Mouse (Mus musculus) G1E (cell line): ENCODE measurements around the gene Slc25a12. TPM values are rescaled to one million over a fixed set of nuclear protein-coding genes. Genes with fewer than 3 reads are reported as not detected.

Experiments
- ATAC-seq: 2 replicates; pipeline ENCODE4 v1.8.0; 2016; ENCODE audit warnings: mild to moderate bottlenecking; ENCODE audit not compliant: insufficient number of reproducible peaks, poor library complexity, low FRiP score, severe bottlenecking; ENCODE audit errors: extremely low read depth
- DNase-seq: peaks from one replicate; pipeline ENCODE4 v3.0.0; 2012; ENCODE audit warnings: low spot score
- H3K27me3 ChIP-seq: 2 replicates; pipeline ENCODE4 v1.6.1; 2012; ENCODE audit warnings: mild to moderate bottlenecking, low read length, inconsistent platforms; ENCODE audit not compliant: insufficient read depth
- H3K36me3 ChIP-seq: replicated peaks from 2 replicates; pipeline ENCODE3; 2012; ENCODE audit warnings: mild to moderate bottlenecking, inconsistent platforms
- H3K4me1 ChIP-seq: 2 replicates; pipeline ENCODE4 v1.6.1; 2012; ENCODE audit warnings: low read depth, low read length, inconsistent platforms, mixed read lengths; ENCODE audit not compliant: insufficient read depth
- H3K4me3 ChIP-seq: 2 replicates; pipeline ENCODE4 v1.5.1; 2012; ENCODE audit warnings: low read depth, mild to moderate bottlenecking, inconsistent platforms, low read length, moderate library complexity, mixed read lengths
- H3K9me3 ChIP-seq: replicated peaks from 2 replicates; pipeline ENCODE4 v1.6.1; 2012; ENCODE audit warnings: inconsistent platforms
- CTCF ChIP-seq: IDR thresholded peaks from 2 replicates; pipeline ENCODE4 v1.5.1; 2012; ENCODE audit warnings: low read depth, low read length, inconsistent platforms, mixed read lengths
- GATA1 ChIP-seq: IDR thresholded peaks from 2 replicates; pipeline ENCODE4 v1.6.1; 2012; ENCODE audit warnings: borderline replicate concordance, low read length, inconsistent platforms, mixed read lengths
- GATA2 ChIP-seq: IDR thresholded peaks from 2 replicates; pipeline ENCODE4 v1.6.1; 2012; ENCODE audit warnings: low read depth, low read length, inconsistent platforms, borderline replicate concordance
- POLR2AphosphoS5 ChIP-seq: IDR thresholded peaks from 2 replicates; pipeline ENCODE4 v1.6.1; 2012; ENCODE audit warnings: low read depth, low read length, inconsistent platforms; ENCODE audit not compliant: insufficient replicate concordance
- TAL1 ChIP-seq: conservative IDR thresholded peaks from 2 replicates; pipeline ENCODE4 v1.6.1; 2012; ENCODE audit warnings: low read depth, low read length, inconsistent platforms, mixed read lengths
- polyA plus RNA-seq: library from polyadenylated mRNA; stranded (reverse); fragments of >175 nt; gene quantifications from 2 replicates; pipeline ENCODE4 v1.2.3, GENCODE M21; 2012
- total RNA-seq, 2 experiments: library from RNA; stranded (forward) in 1 of 2; stranded (reverse) in 1 of 2; fragments of 200-1000 nt in 1 of 2; fragments of >200 nt in 1 of 2; fragmentation: Nextera tagmentation in 1 of 2; gene quantifications; 2 replicates each; pipeline ENCODE4 v1.2.3; 2014 to 2017

The Slc25a12 gene
- total and polyA plus RNA-seq, 3 experiments, result 12.2 to 51.6 (median 39.3) TPM

DNA sequence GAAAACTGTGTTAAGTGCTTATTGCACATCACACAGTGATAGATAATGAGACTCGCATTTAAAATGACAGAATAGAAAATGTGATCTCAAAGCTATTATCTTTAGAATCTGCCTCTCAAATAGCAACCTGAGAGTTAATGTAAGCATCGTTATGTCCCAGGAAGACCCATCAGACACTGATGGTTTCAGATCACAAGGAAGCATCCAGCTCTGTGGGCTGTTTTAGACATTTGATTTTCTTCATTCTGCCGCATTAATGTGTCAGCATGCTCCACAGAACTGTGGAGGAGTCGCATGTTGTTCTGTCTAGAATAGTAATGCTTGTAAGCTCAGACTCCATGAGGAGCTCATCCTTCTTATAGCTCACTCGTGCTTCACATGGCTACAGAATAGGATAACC, 121.5 kb downstream of the Slc25a12 start:
- H3K4me1 ChIP-seq, result peaks cover 8% of the 10 kb centered on the region
- H3K36me3 ChIP-seq, result peaks cover 56% of the 10 kb centered on the region
- no peaks in the 10 kb centered on the region for H3K9me3 ChIP-seq
- TF ChIP-seq GATA2 (no peak), GATA1 (no peak)
- H3K27me3 ChIP-seq, result no peaks in the 10 kb centered on the region
- DNase-seq (no peak), ATAC-seq (no peak)
- H3K4me3 ChIP-seq, result no peak overlapping the region

DNA sequence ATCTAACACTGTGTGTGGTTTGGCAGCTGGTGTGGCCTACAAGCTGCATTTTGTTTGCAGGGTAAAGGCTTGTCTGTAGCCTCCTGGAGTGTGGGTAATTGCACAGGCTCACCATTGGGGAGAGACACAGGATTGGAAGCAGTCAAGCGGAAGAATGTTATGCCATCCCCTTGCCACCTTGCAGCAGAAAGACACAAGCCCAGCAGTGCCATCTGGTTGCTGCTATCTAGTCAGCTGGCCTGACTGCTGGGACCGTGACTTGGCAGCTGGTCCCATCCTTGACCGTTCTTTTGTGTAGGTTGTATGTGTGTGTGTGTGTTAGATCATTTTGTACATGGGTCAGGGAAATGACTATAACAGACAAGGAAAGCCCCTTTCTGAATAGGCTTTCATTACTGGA, 122.1 kb downstream of the Slc25a12 start:
- no peak for DNase-seq
- no peaks in the 10 kb centered on the region for H3K27me3 ChIP-seq
- H3K36me3 ChIP-seq, result peaks cover 50% of the 10 kb centered on the region
- no peaks in the 10 kb centered on the region for H3K9me3 ChIP-seq
- TF ChIP-seq GATA1 (no peak), POLR2AphosphoS5 (no peak), CTCF (no peak), TAL1 (no peak), GATA2 (no peak)
- no peak for ATAC-seq
- H3K4me3 ChIP-seq, result no peak overlapping the region
- H3K4me1 ChIP-seq, result peaks cover 8% of the 10 kb centered on the region

DNA sequence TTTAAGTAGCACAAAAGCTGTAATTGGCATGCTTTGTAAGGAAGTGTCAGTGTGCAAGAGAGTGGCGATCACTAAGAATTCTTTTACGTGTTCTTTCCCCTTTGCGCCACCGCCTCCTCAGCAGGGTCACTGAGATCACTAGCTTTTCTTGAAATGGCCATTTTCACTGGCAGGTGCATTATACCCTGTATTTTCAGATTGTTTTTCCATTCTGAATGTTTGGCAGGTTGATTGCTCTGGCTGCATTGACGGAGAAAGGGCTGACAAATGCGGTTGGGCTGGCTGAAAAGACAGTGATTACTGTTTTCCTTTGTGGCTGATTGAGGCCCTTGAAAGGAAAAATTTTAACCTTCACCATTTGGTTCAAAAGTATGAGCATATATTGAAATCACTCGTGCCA, 122.7 kb downstream of the Slc25a12 start:
- no peak for ATAC-seq
- Histone ChIP-seq H3K4me1 (peaks cover 8% of the 10 kb centered on the region), H3K9me3 (no peaks in the 10 kb centered on the region), H3K36me3 (peaks cover 48% of the 10 kb centered on the region), H3K4me3 (no peak overlapping the region), H3K27me3 (no peaks in the 10 kb centered on the region)
- TF ChIP-seq CTCF (no peak), GATA1 (no peak), POLR2AphosphoS5 (no peak), TAL1 (no peak), GATA2 (no peak)
- DNase-seq, result no peak

DNA sequence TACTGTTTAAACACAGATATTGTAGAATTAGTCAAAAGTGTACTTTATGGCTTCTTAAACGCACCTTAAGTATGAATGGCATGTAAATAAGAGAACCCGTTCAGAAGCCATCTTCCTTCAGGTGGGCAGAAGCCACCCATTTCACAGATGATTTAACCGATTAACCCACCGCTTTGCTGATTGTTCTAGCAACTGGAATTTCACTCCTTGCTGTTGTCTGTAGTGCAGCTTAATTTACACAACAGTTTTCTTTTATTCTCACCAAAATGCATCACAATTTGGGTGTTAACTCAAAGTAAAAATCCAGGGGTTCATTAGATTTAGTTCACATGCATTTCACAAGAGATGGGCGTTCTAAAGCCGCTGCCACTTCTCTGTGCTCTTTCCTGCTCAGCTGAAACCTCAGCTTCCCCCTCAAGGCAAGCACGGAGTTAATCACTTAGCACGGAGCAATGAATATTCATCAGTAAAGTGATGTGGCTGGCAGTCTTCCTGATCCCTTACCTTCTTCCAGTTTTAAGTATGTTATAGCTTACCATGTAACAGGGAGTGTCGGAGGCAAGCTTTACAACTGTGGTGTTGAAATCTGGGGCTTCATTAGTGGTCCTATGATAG, 124.4 kb downstream of the Slc25a12 start:
- Histone ChIP-seq H3K4me1 (peaks cover 5% of the 10 kb centered on the region), H3K27me3 (no peaks in the 10 kb centered on the region), H3K36me3 (peaks cover 49% of the 10 kb centered on the region), H3K4me3 (no peak overlapping the region), H3K9me3 (no peaks in the 10 kb centered on the region)
- no peak for DNase-seq
- ATAC-seq, result no peak
- no peak for TF ChIP-seq TAL1
- no peak for TF ChIP-seq GATA2
- no peak for TF ChIP-seq GATA1
- no peak for TF ChIP-seq CTCF

DNA sequence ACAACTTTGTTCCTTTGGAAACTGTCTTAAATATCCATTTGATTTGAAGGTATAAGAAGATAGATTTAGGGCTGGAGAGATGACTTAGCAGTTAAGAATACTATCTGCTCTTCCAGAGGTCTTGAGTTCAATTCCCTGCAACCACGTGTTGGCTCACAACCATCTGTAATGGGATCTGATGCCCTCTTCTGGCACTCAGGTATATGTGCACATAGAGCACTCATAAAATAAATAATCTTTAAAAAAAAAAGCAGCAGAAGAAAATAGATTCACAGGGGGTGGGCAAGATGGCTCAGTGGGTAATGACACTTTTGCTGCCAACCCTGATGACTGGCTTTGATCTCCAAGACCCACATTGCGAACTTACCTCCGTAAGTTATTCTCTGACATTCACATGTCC, 125.4 kb downstream of the Slc25a12 start:
- Histone ChIP-seq H3K4me3 (no peak overlapping the region), H3K4me1 (no peaks in the 10 kb centered on the region), H3K9me3 (no peaks in the 10 kb centered on the region), H3K36me3 (peaks cover 51% of the 10 kb centered on the region), H3K27me3 (no peaks in the 10 kb centered on the region)
- DNase-seq (no peak), ATAC-seq (no peak)
- no peak for TF ChIP-seq GATA2
- no peak for TF ChIP-seq CTCF
- no peak for TF ChIP-seq TAL1
- no peak for TF ChIP-seq POLR2AphosphoS5
- TF ChIP-seq GATA1, result no peak

DNA sequence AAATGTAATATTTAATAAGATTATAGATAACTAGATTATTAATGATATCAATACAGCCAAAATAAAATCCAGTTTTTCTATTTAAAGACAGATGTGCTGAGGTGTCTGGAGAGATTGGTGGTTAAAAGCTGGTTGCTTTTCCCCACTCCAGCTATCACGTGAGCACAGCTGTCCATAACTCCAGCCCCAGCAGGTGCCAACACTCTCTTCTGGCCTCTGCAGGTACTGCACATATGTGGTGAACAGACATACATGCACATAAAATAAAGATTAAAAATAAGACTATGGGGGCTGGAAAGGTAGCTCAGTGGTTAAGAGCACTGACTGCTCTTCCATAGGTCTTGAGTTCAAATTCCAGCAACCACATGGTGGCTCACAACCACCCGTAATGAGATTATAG, 126.0 kb downstream of the Slc25a12 start:
- peaks cover 52% of the 10 kb centered on the region for H3K36me3 ChIP-seq
- no peak for DNase-seq
- no peaks in the 10 kb centered on the region for H3K4me1 ChIP-seq
- H3K27me3 ChIP-seq, result no peaks in the 10 kb centered on the region
- ATAC-seq, result no peak
- TF ChIP-seq GATA1, result no peak
- no peak for TF ChIP-seq POLR2AphosphoS5
- TF ChIP-seq TAL1, result no peak
- TF ChIP-seq CTCF, result no peak
- no peak for TF ChIP-seq GATA2
- H3K4me3 ChIP-seq, result no peak overlapping the region
- no peaks in the 10 kb centered on the region for H3K9me3 ChIP-seq

DNA sequence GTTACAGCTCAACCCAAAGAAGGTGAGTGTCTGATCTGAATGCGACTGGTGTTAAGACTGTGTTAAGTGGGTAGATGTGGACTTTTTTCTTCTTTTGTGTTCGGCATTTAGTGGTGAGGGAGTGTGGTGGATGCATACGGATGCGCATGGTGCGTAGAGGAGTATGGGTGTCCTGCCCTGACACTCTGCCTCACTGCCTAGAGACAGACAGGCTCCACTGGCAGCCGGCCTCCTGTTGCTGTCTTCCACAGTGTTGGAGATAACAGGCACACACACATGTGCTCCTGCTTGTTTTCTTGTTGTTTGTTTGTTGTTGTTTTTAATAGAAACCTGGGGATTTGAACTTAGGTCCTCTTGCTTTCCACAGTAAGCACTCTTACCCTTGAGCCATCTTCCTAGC, 131.5 kb downstream of the Slc25a12 start:
- no peak overlapping the region for H3K4me3 ChIP-seq
- peaks cover 37% of the 10 kb centered on the region for H3K36me3 ChIP-seq

More for the DNA sequence above, 131.5 kb downstream of the Slc25a12 start:
- Histone ChIP-seq H3K27me3 (no peaks in the 10 kb centered on the region), H3K9me3 (no peaks in the 10 kb centered on the region), H3K4me1 (peaks cover 2% of the 10 kb centered on the region; the same call in 1 of the 2 replicates)
- DNase-seq (no peak), ATAC-seq (no peak)
- TF ChIP-seq GATA2 (no peak), CTCF (no peak), TAL1 (no peak), GATA1 (no peak), POLR2AphosphoS5 (no peak)
